Mouse (Mus musculus) MEL (cell line): ENCODE measurements at regions not wholly inside any gene's neighbourhood (a gene's known extent, or its start where the extent isn't known, plus 50 kb on each side); places are given as distances from the start of the nearest gene placed in this dataset.

ENCODE experiments used
- DNase-seq: peaks from one replicate; pipeline ENCODE4 v3.0.0; 2011; ENCODE audit warnings: low read depth, low spot score
- H3K27ac ChIP-seq: 2 replicates; pipeline ENCODE4 v1.5.1; 2012; ENCODE audit warnings: low read depth, mild to moderate bottlenecking, control low read depth, low read length, moderate library complexity; ENCODE audit not compliant: control insufficient read depth
- H3K27me3 ChIP-seq, 2 experiments: fragments of 150-350 bp in 1 of 2; sonication (generic) in 1 of 2; 2 replicates each; pipeline ENCODE4 v1.6.1; 2012; ENCODE audit warnings: low read length in 2 of 2, mild to moderate bottlenecking in 2 of 2, improper control_type of control experiment in 1 of 2, moderate library complexity in 1 of 2; ENCODE audit not compliant: insufficient read depth in 2 of 2, control insufficient read depth in 1 of 2
- H3K36me3 ChIP-seq, 2 experiments: 2 replicates each; pipeline ENCODE4 v1.6.1; 2012 to 2014; ENCODE audit warnings: low read length in 2 of 2, improper control_type of control experiment in 1 of 2, inconsistent platforms in 1 of 2, mild to moderate bottlenecking in 1 of 2; ENCODE audit not compliant: insufficient read depth in 2 of 2, control insufficient read depth in 1 of 2
- H3K4me1 ChIP-seq, 2 experiments: fragments of 150-350 bp in 1 of 2; sonication (generic) in 1 of 2; 2 replicates each; pipeline ENCODE4 v1.6.1; 2012; ENCODE audit warnings: low read length in 2 of 2, improper control_type of control experiment in 1 of 2, mild to moderate bottlenecking in 1 of 2; ENCODE audit not compliant: insufficient read depth in 2 of 2, control insufficient read depth in 1 of 2
- H3K4me3 ChIP-seq, 2 experiments: fragments of 150-350 bp in 1 of 2; sonication (generic) in 1 of 2; 2 replicates each; pipeline ENCODE4 v1.5.1; 2012; ENCODE audit warnings: low read depth in 2 of 2, low read length in 2 of 2, mild to moderate bottlenecking in 2 of 2, moderate library complexity in 2 of 2, control low read depth in 1 of 2, improper control_type of control experiment in 1 of 2; ENCODE audit not compliant: control insufficient read depth in 1 of 2, insufficient read depth in 1 of 2
- H3K79me2 ChIP-seq: 2 replicates; pipeline ENCODE4 v1.6.1; 2012; ENCODE audit warnings: mild to moderate bottlenecking, low read length, moderate library complexity; ENCODE audit not compliant: control insufficient read depth, poor library complexity, insufficient read depth
- H3K9ac ChIP-seq: 2 replicates; pipeline ENCODE4 v1.6.1; 2012; ENCODE audit warnings: low read depth, mild to moderate bottlenecking, control low read depth, low read length, moderate library complexity; ENCODE audit not compliant: control insufficient read depth, poor library complexity, severe bottlenecking
- H3K9me3 ChIP-seq: fragments of 150-350 bp; sonication (generic); replicated peaks from 2 replicates; pipeline ENCODE4 v1.6.1; 2012; ENCODE audit warnings: mild to moderate bottlenecking, low read length, improper control_type of control experiment, moderate library complexity; ENCODE audit not compliant: insufficient read depth
- BHLHE40 ChIP-seq: IDR thresholded peaks from 2 replicates; pipeline ENCODE4 v1.6.1; 2012; ENCODE audit warnings: low read depth, mild to moderate bottlenecking, inconsistent platforms, low read length, improper control_type of control experiment, borderline replicate concordance
- CHD1 ChIP-seq: IDR thresholded peaks from 2 replicates; pipeline ENCODE4 v1.6.1; 2012; ENCODE audit warnings: low read depth, mild to moderate bottlenecking, inconsistent platforms, low read length, improper control_type of control experiment
- CHD2 ChIP-seq: IDR thresholded peaks from 2 replicates; pipeline ENCODE4 v1.6.1; 2011; ENCODE audit warnings: low read length, improper control_type of control experiment
- CTCF ChIP-seq, 3 experiments: IDR thresholded peaks in 2 of 3; conservative IDR thresholded peaks in 1 of 3; 2 replicates each; pipeline ENCODE4 v1.5.1; 2011 to 2012; ENCODE audit warnings: low read length in 3 of 3, low read depth in 2 of 3, mild to moderate bottlenecking in 2 of 3, improper control_type of control experiment in 1 of 3, inconsistent platforms in 1 of 3, mixed read lengths in 1 of 3, moderate library complexity in 1 of 3; ENCODE audit not compliant: control insufficient read depth in 1 of 3, insufficient read depth in 1 of 3, poor library complexity in 1 of 3, severe bottlenecking in 1 of 3
- E2F4 ChIP-seq: IDR thresholded peaks from 2 replicates; pipeline ENCODE4 v1.6.1; 2011; ENCODE audit warnings: low read depth, low read length, improper control_type of control experiment, borderline replicate concordance
- ETS1 ChIP-seq: IDR thresholded peaks from 2 replicates; pipeline ENCODE4 v1.6.1; 2012; ENCODE audit warnings: low read depth, mild to moderate bottlenecking, inconsistent platforms, low read length, improper control_type of control experiment, moderate library complexity
- GABPA ChIP-seq: IDR thresholded peaks from 2 replicates; pipeline ENCODE4 v1.6.1; 2012; ENCODE audit warnings: low read depth, mild to moderate bottlenecking, inconsistent platforms, low read length, improper control_type of control experiment, moderate library complexity
- GATA1 ChIP-seq: IDR thresholded peaks from 2 replicates; pipeline ENCODE4 v1.6.1; 2011; ENCODE audit warnings: low read depth, low read length, improper control_type of control experiment
- HCFC1 ChIP-seq: IDR thresholded peaks from 2 replicates; pipeline ENCODE4 v1.6.1; 2012; ENCODE audit warnings: low read depth, mild to moderate bottlenecking, inconsistent platforms, low read length, improper control_type of control experiment, moderate library complexity
- MAX ChIP-seq: IDR thresholded peaks from 2 replicates; pipeline ENCODE4 v1.6.1; 2011; ENCODE audit warnings: low read length, improper control_type of control experiment
- MAZ ChIP-seq: IDR thresholded peaks from 2 replicates; pipeline ENCODE4 v1.6.1; 2012; ENCODE audit warnings: low read depth, mild to moderate bottlenecking, inconsistent platforms, low read length, improper control_type of control experiment
- MYB ChIP-seq: IDR thresholded peaks from 2 replicates; pipeline ENCODE4 v1.6.1; 2011; ENCODE audit warnings: mild to moderate bottlenecking, low read depth, low read length, improper control_type of control experiment
- MYC ChIP-seq: IDR thresholded peaks from 2 replicates; pipeline ENCODE4 v1.6.1; 2011; ENCODE audit warnings: low read depth, mild to moderate bottlenecking, low read length, improper control_type of control experiment, moderate library complexity
- NELFE ChIP-seq: IDR thresholded peaks from 2 replicates; pipeline ENCODE4 v1.6.1; 2011; ENCODE audit warnings: low read depth, low read length, improper control_type of control experiment
- POLR2A ChIP-seq, 2 experiments: IDR thresholded peaks; 2 replicates each; pipeline ENCODE4 v1.6.1; 2011 to 2012; ENCODE audit warnings: low read length in 2 of 2, mild to moderate bottlenecking in 2 of 2, control low read depth in 1 of 2, improper control_type of control experiment in 1 of 2, low read depth in 1 of 2, moderate library complexity in 1 of 2; ENCODE audit not compliant: control insufficient read depth in 1 of 2, insufficient read depth in 1 of 2, poor library complexity in 1 of 2
- POLR2AphosphoS2 ChIP-seq: IDR thresholded peaks from 2 replicates; pipeline ENCODE4 v1.6.1; 2011; ENCODE audit warnings: low read length, improper control_type of control experiment
- RCOR1 ChIP-seq: IDR thresholded peaks from 2 replicates; pipeline ENCODE4 v1.6.1; 2012; ENCODE audit warnings: low read depth, mild to moderate bottlenecking, inconsistent platforms, low read length, improper control_type of control experiment
- SIN3A ChIP-seq: IDR thresholded peaks from 2 replicates; pipeline ENCODE4 v1.6.1; 2012; ENCODE audit warnings: low read length, improper control_type of control experiment, inconsistent platforms
- TAL1 ChIP-seq: IDR thresholded peaks from 2 replicates; pipeline ENCODE4 v1.6.1; 2012; ENCODE audit warnings: mild to moderate bottlenecking, inconsistent platforms, low read length, moderate library complexity, mixed read lengths
- USF1 ChIP-seq: IDR thresholded peaks from 2 replicates; pipeline ENCODE4 v1.6.1; 2014; ENCODE audit warnings: low read depth, mild to moderate bottlenecking, inconsistent platforms, low read length, improper control_type of control experiment, moderate library complexity
- USF2 ChIP-seq, 2 experiments: IDR thresholded peaks; 2 replicates each; pipeline ENCODE4 v1.6.1; 2011 to 2012; ENCODE audit warnings: improper control_type of control experiment in 2 of 2, low read length in 2 of 2, borderline replicate concordance in 1 of 2, inconsistent platforms in 1 of 2, low read depth in 1 of 2, mild to moderate bottlenecking in 1 of 2; ENCODE audit not compliant: insufficient read depth in 1 of 2
- ZKSCAN1 ChIP-seq: IDR thresholded peaks from 2 replicates; pipeline ENCODE4 v1.6.1; 2012; ENCODE audit warnings: low read depth, mild to moderate bottlenecking, inconsistent platforms, low read length, improper control_type of control experiment, moderate library complexity
- ZMIZ1 ChIP-seq: IDR thresholded peaks from 2 replicates; pipeline ENCODE4 v1.6.1; 2012; ENCODE audit warnings: low read depth, mild to moderate bottlenecking, inconsistent platforms, low read length, improper control_type of control experiment, moderate library complexity
- ZNF384 ChIP-seq: IDR thresholded peaks from 2 replicates; pipeline ENCODE4 v1.6.1; 2012; ENCODE audit warnings: low read depth, mild to moderate bottlenecking, inconsistent platforms, low read length, improper control_type of control experiment

- no peak overlapping the region for H3K9ac ChIP-seq
- H3K36me3 ChIP-seq, result no peaks in the 10 kb centered on the region
- DNase-seq, result no peak
- no peaks in the 10 kb centered on the region for H3K9me3 ChIP-seq
- no peaks in the 10 kb centered on the region for H3K27me3 ChIP-seq
- H3K79me2 ChIP-seq, result no peaks in the 10 kb centered on the region
- no peak for TF ChIP-seq ZNF384
- TF ChIP-seq TAL1, result no peak
- no peak for TF ChIP-seq CHD2
- TF ChIP-seq SIN3A, result no peak
- no peak for TF ChIP-seq MAZ
- TF ChIP-seq MAX, result no peak
- no peak for TF ChIP-seq POLR2A (IDR thresholded peaks at IDR 0.05; ENCODE audit: control insufficient read depth in 1 of 2, insufficient read depth in 1 of 2, low read depth in 1 of 2, low read length in 2 of 2, poor library complexity in 1 of 2)
- TF ChIP-seq USF2 (IDR thresholded peaks at IDR 0.05; ENCODE audit: borderline replicate concordance in 1 of 2, insufficient read depth in 1 of 2, low read depth in 1 of 2, low read length in 2 of 2), result no peak
- TF ChIP-seq MYB, result no peak
- TF ChIP-seq ZMIZ1, result no peak
- TF ChIP-seq USF1, result no peak
- TF ChIP-seq CHD1, result no peak
- no peak for TF ChIP-seq E2F4
- TF ChIP-seq BHLHE40, result no peak
- TF ChIP-seq POLR2AphosphoS2, result no peak
- no peak for TF ChIP-seq HCFC1
- TF ChIP-seq GABPA, result no peak
- H3K4me3 ChIP-seq, result no peak overlapping the region
- H3K27ac ChIP-seq, result no peak overlapping the region
- no peaks in the 10 kb centered on the region for H3K4me1 ChIP-seq
Observed at GRCm38 (mm10) chr16:86399288-86399687, 497.7 kb upstream of the Adamts5 start.

- Histone ChIP-seq H3K27me3 (no peaks in the 10 kb centered on the region), H3K4me3 (no peak overlapping the region)
- no peak for TF ChIP-seq MYC
- TF ChIP-seq NELFE, result no peak
- TF ChIP-seq RCOR1, result no peak
- TF ChIP-seq CHD1, result no peak
- TF ChIP-seq GATA1, result no peak
- no peak for TF ChIP-seq BHLHE40
- TF ChIP-seq ZKSCAN1, result no peak
- no peak for TF ChIP-seq CTCF (IDR thresholded peaks at IDR 0.05 in 2 of 3, conservative IDR thresholded peaks at IDR 0.05 in 1 of 3; ENCODE audit: control insufficient read depth in 1 of 3, insufficient read depth in 1 of 3, low read depth in 2 of 3, low read length in 3 of 3, poor library complexity in 1 of 3, severe bottlenecking in 1 of 3)
- TF ChIP-seq SIN3A, result no peak
- TF ChIP-seq POLR2AphosphoS2, result no peak
- TF ChIP-seq CHD2, result no peak
- TF ChIP-seq ETS1, result no peak
Observed at GRCm38 (mm10) chr16:86397521-86397920, 495.9 kb upstream of the Adamts5 start.

More at GRCm38 (mm10) chr16:86397521-86397920, 495.9 kb upstream of the Adamts5 start:
- Histone ChIP-seq H3K27ac (no peak overlapping the region), H3K36me3 (no peaks in the 10 kb centered on the region), H3K9ac (no peak overlapping the region), H3K79me2 (no peaks in the 10 kb centered on the region), H3K4me1 (no peaks in the 10 kb centered on the region), H3K9me3 (no peaks in the 10 kb centered on the region)
- DNase-seq, result no peak
